Mouse (Mus musculus) small intestine, adult 2 months (tissue): ENCODE data around the gene Rbfox1. TPM values are rescaled to one million over a fixed set of nuclear protein-coding genes. Genes with fewer than 3 reads are reported as not detected.

Source experiments
- H3K27ac ChIP-seq: fragments of 200-500 bp; 2 replicates; pipeline ENCODE4 v1.5.1; 2012; ENCODE audit warnings: low read depth, low read length, control low read depth, inconsistent platforms; ENCODE audit not compliant: insufficient read depth
- H3K27me3 ChIP-seq: fragments of 200-500 bp; 2 replicates; pipeline ENCODE4 v1.6.1; 2012; ENCODE audit warnings: mild to moderate bottlenecking, moderate library complexity, low read length, inconsistent platforms; ENCODE audit not compliant: control insufficient read depth, insufficient read depth
- H3K36me3 ChIP-seq: fragments of 200-500 bp; 2 replicates; pipeline ENCODE4 v1.6.1; 2012; ENCODE audit warnings: mild to moderate bottlenecking, low read length, control low read depth, inconsistent platforms; ENCODE audit not compliant: control insufficient read depth, insufficient read depth
- H3K4me1 ChIP-seq: fragments of 200-500 bp; 2 replicates; pipeline ENCODE4 v1.6.1; 2012; ENCODE audit warnings: low read length, inconsistent platforms, mixed read lengths; ENCODE audit not compliant: control insufficient read depth, insufficient read depth, insufficient read length
- H3K4me3 ChIP-seq: fragments of 200-500 bp; 2 replicates; pipeline ENCODE4 v1.5.1; 2012; ENCODE audit warnings: low read depth, mild to moderate bottlenecking, control low read depth, inconsistent platforms, low read length, moderate library complexity
- CTCF ChIP-seq: fragments of 200-500 bp; IDR thresholded peaks from 2 replicates; pipeline ENCODE4 v1.5.1; 2012; ENCODE audit warnings: low read depth, mild to moderate bottlenecking, control low read depth, inconsistent platforms, low read length, moderate library complexity, mixed read lengths; ENCODE audit not compliant: insufficient replicate concordance, insufficient read length; ENCODE audit errors: extremely low read depth
- POLR2A ChIP-seq: fragments of 200-500 bp; IDR thresholded peaks from 2 replicates; pipeline ENCODE4 v1.6.1; 2012; ENCODE audit warnings: low read depth, mild to moderate bottlenecking, control low read depth, inconsistent platforms, low read length, moderate library complexity
- WGBS: fragments of 180-500 bp; shearing (Covaris S2); methylation state at CpG from one replicate; pipeline ENCODE4 v1.1.7; 2018; 5-methylcytosine and 5-hydroxymethylcytosine counted together
- polyA plus RNA-seq: library from polyadenylated mRNA; depleted of rRNA; stranded (reverse); fragments of >200 nt; gene quantifications from 2 replicates; pipeline ENCODE4 v1.2.3, GENCODE M21; 2012

Gene Rbfox1
- polyA plus RNA-seq, 1 experiment = 0.72 TPM

- no peaks in the 10 kb centered on the region for H3K27me3 ChIP-seq
- WGBS = 72% methylated on average over 2 of the region's 2 CpGs
- H3K27ac ChIP-seq = no peak overlapping the region
- no peaks in the 10 kb centered on the region for H3K36me3 ChIP-seq
- no peak overlapping the region for H3K4me3 ChIP-seq
- TF ChIP-seq POLR2A = no peak
- TF ChIP-seq CTCF = no peak
- no peaks in the 10 kb centered on the region for H3K4me1 ChIP-seq
These were observed 539.6 kb downstream of the Rbfox1 start for GRCm38 (mm10) chr16:6424738-6425137.

- Histone ChIP-seq H3K36me3 (no peaks in the 10 kb centered on the region), H3K27me3 (no peaks in the 10 kb centered on the region), H3K4me3 (no peak overlapping the region), H3K27ac (no peak overlapping the region), H3K4me1 (no peaks in the 10 kb centered on the region)
- no peak for TF ChIP-seq POLR2A
- TF ChIP-seq CTCF = no peak
- WGBS = 81% methylated on average over 12 of the region's 12 CpGs
These were observed 542.4 kb downstream of the Rbfox1 start for GRCm38 (mm10) chr16:6427292-6428281.

DNA sequence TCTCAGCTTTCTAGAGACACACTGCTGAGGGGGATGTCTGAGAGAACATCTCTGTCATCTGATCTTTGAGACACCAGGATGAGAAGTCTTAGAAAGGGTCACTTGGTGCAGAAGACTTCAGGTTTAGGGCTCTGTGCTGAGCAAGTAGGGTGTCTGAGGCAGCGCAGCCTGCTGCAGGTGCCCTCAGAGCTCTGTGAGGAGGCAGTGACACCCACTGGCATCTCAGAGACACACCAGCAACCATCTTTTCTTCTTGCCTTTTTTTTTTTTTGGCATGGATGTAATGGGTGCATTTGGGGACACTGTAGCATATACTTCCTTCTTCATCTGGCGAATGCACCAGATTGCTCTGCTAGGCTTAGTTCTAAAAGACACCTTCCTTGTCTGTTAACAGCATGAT, 545.8 kb downstream of the Rbfox1 start:
- Histone ChIP-seq H3K27me3 (no peaks in the 10 kb centered on the region), H3K4me1 (no peaks in the 10 kb centered on the region), H3K27ac (no peak overlapping the region), H3K36me3 (no peaks in the 10 kb centered on the region), H3K4me3 (no peak overlapping the region)
- 83% methylated on average over 2 of the region's 2 CpGs for WGBS
- TF ChIP-seq POLR2A (no peak), CTCF (no peak)

GRCm38 (mm10) chr16:6436445-6436844, 551.3 kb downstream of the Rbfox1 start:
- Histone ChIP-seq H3K4me3 (no peak overlapping the region), H3K4me1 (no peaks in the 10 kb centered on the region), H3K27ac (no peak overlapping the region), H3K27me3 (no peaks in the 10 kb centered on the region), H3K36me3 (no peaks in the 10 kb centered on the region)
- 61% methylated on average over 2 of the region's 2 CpGs for WGBS
- no peak for TF ChIP-seq CTCF
- no peak for TF ChIP-seq POLR2A

DNA sequence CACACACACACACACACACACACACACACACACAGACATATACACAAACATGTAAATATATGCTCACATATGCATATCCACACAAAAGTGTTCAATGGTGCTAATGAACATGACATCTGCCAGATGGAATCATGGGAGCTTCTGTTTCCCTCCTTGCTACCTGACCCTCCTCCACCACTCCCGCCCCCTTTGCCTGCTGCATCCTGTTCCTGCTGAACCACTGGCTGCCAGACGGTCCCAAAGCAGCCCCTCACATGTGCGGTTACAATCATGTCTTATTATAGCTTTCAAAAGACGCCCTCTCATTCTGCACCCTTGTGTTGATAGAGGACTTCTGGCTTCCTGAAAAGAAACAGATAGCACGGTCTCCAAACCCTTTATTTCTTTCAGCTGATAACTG, 563.1 kb downstream of the Rbfox1 start:
- H3K4me3 ChIP-seq = no peak overlapping the region
- H3K36me3 ChIP-seq = no peaks in the 10 kb centered on the region
- H3K27ac ChIP-seq = no peak overlapping the region
- H3K4me1 ChIP-seq = no peaks in the 10 kb centered on the region
- no peaks in the 10 kb centered on the region for H3K27me3 ChIP-seq
- TF ChIP-seq CTCF = no peak
- TF ChIP-seq POLR2A = no peak
- 40% methylated on average over 5 of the region's 5 CpGs for WGBS

- Histone ChIP-seq H3K27ac (no peak overlapping the region), H3K4me1 (no peaks in the 10 kb centered on the region), H3K4me3 (no peak overlapping the region), H3K36me3 (no peaks in the 10 kb centered on the region), H3K27me3 (no peaks in the 10 kb centered on the region)
- WGBS = 73% methylated on average over 3 of the region's 3 CpGs
- no peak for TF ChIP-seq CTCF
- TF ChIP-seq POLR2A = no peak
These were observed 570.2 kb downstream of the Rbfox1 start for GRCm38 (mm10) chr16:6455349-6455748.

DNA sequence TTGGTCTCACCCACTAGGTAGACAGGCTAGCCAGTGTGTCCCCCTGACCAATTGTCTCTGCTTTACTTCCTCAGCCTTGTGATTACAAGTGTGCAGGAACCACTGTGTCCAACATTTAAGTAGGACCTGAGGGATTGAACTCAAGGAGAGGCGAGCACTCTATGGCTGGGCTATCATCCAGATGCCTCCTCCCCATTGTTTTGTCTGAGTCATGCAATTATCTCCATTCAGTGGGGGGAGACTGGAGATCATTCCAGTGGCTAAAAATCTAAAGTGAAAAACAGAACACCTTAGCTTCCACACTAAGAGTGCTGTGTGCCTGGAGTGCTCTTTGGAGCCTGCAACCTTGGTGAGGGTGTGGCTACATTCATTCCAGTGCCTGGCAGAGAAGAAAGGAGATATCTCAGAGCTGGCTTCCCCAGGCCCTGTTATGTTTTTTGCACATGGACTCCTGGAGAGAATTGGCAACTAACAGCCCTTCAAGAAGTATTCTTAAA, 594.0 kb downstream of the Rbfox1 start:
- WGBS = 43% methylated on average over 1 of the region's 1 CpGs
- Histone ChIP-seq H3K4me1 (no peaks in the 10 kb centered on the region), H3K27me3 (no peaks in the 10 kb centered on the region), H3K27ac (no peak overlapping the region), H3K36me3 (no peaks in the 10 kb centered on the region), H3K4me3 (no peak overlapping the region)
- TF ChIP-seq CTCF = no peak
- no peak for TF ChIP-seq POLR2A
